Mouse (Mus musculus): Measurements from ENCODE around the gene Ablim2. TPM values are rescaled to one million over a fixed set of nuclear protein-coding genes. Genes with fewer than 3 reads are reported as not detected.
A peak's percentile ranks its signal among the peaks of the same experiment; 100 is the strongest.

Gene Ablim2
- polyA plus RNA-seq, 1 experiment from 2014 or later = 32.6 TPM

- H3K27ac ChIP-seq (replicated peaks) = peak overlapping the region; percentile 74
- ATAC-seq (ENCODE audit: low FRiP score, low read depth) = peak; percentile 28
- 2% methylated on average over 40 of the region's 40 CpGs for WGBS
Measured at GRCm38 (mm10) chr5:35758081-35759053, 687 bp downstream of the Ablim2 start.

GRCm38 (mm10) chr5:35761323-35761722 is 3.6 kb downstream of the Ablim2 start:
- Histone ChIP-seq H3K27ac (replicated peaks) (no peak overlapping the region), H3K27me3 (peaks cover 19% of the 10 kb centered on the region), H3K4me3 (no peak overlapping the region), H3K9me3 (no peaks in the 10 kb centered on the region), H3K4me2 (no peak overlapping the region), H3K4me1 (replicated peaks) (peaks cover 32% of the 10 kb centered on the region), H3K36me3 (no peaks in the 10 kb centered on the region), H3K9ac (no peak overlapping the region)
- WGBS = 75% methylated on average over 5 of the region's 5 CpGs
- no peak for ATAC-seq (ENCODE audit: low FRiP score, low read depth)

More at GRCm38 (mm10) chr5:35758081-35759053, 687 bp downstream of the Ablim2 start:
- peak overlapping the region; percentile 59 for H3K4me3 ChIP-seq
- H3K36me3 ChIP-seq = no peaks in the 10 kb centered on the region
- no peaks in the 10 kb centered on the region for H3K9me3 ChIP-seq
- H3K9ac ChIP-seq = peak overlapping the region; percentile 62
- H3K4me2 ChIP-seq = peak overlapping the region; percentile 89
- H3K27me3 ChIP-seq = peaks cover 19% of the 10 kb centered on the region
- H3K4me1 ChIP-seq (replicated peaks) = peaks cover 34% of the 10 kb centered on the region

DNA sequence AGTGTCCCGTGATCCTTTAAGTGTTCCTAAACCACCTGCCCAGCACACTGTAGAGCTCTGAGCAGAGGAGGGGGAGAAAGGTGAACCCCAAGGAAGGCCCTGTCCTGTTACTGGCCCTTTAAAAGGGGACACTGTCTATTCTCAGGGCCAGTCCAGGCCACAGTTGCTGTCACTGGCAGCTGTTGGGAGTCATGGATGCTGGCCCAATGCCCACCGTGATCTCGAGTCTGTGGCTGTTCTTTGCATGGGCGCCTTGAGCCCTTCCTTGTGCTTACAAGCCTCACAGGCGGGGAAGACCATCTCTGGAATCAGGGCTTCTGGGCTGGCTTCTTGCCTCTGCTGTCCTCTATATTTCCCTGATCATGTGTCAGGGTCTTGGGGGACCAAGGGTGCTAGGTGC is 4.7 kb downstream of the Ablim2 start:
- Histone ChIP-seq H3K9me3 (no peaks in the 10 kb centered on the region), H3K36me3 (no peaks in the 10 kb centered on the region), H3K4me1 (replicated peaks) (peaks cover 23% of the 10 kb centered on the region), H3K4me3 (no peak overlapping the region), H3K4me2 (no peak overlapping the region), H3K27me3 (peaks cover 19% of the 10 kb centered on the region), H3K9ac (no peak overlapping the region), H3K27ac (replicated peaks) (no peak overlapping the region)
- 61% methylated on average over 5 of the region's 5 CpGs for WGBS
- ATAC-seq (ENCODE audit: low FRiP score, low read depth) = no peak

GRCm38 (mm10) chr5:35762850-35763249 is 5.2 kb downstream of the Ablim2 start:
- ATAC-seq (ENCODE audit: low FRiP score, low read depth) = no peak
- Histone ChIP-seq H3K36me3 (no peaks in the 10 kb centered on the region), H3K4me1 (replicated peaks) (peaks cover 23% of the 10 kb centered on the region), H3K4me2 (no peak overlapping the region), H3K9ac (no peak overlapping the region), H3K27me3 (peaks cover 19% of the 10 kb centered on the region), H3K4me3 (no peak overlapping the region), H3K27ac (replicated peaks) (no peak overlapping the region), H3K9me3 (no peaks in the 10 kb centered on the region)
- WGBS = 76% methylated on average over 10 of the region's 10 CpGs

DNA sequence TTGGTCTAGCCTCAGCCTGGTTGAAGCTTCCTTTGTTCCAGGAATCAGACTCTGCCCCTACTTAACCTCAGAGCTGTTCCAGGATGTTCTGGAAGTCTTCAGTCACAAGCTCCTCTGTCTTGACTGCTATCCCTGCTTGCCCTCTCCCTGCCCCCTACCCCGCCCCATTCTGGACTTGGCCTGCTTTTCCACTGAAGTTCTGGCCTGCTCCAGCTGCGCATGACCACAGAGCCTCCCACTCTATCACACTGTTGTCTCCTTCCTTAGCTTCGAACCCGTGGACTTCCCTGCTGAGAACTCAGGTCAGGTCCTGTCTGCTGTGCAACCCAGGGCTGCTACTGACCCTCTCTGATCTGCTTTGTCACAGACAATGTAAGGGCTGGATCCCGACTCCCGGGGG is 8.2 kb downstream of the Ablim2 start:
- Histone ChIP-seq H3K9ac (no peak overlapping the region), H3K27me3 (no peaks in the 10 kb centered on the region), H3K9me3 (no peaks in the 10 kb centered on the region), H3K4me3 (no peak overlapping the region), H3K27ac (replicated peaks) (no peak overlapping the region), H3K36me3 (no peaks in the 10 kb centered on the region), H3K4me2 (no peak overlapping the region), H3K4me1 (replicated peaks) (0 out of 2 replicates have a peak, but pooled peaks cover 6% of the 10 kb centered on the region)
- no peak for ATAC-seq (ENCODE audit: low FRiP score, low read depth)
- WGBS = 92% methylated on average over 6 of the region's 6 CpGs

GRCm38 (mm10) chr5:35768525-35768924 is 10.8 kb downstream of the Ablim2 start:
- WGBS = 64% methylated on average over 3 of the region's 3 CpGs
- no peaks in the 10 kb centered on the region for H3K36me3 ChIP-seq
- no peak overlapping the region for H3K4me3 ChIP-seq
- H3K9me3 ChIP-seq = no peaks in the 10 kb centered on the region
- no peak for ATAC-seq (ENCODE audit: low FRiP score, low read depth)
- no peak overlapping the region for H3K4me2 ChIP-seq
- no peak overlapping the region for H3K27ac ChIP-seq (replicated peaks)
- no peak overlapping the region for H3K9ac ChIP-seq
- peaks cover 8% of the 10 kb centered on the region for H3K4me1 ChIP-seq (replicated peaks)
- no peaks in the 10 kb centered on the region for H3K27me3 ChIP-seq

DNA sequence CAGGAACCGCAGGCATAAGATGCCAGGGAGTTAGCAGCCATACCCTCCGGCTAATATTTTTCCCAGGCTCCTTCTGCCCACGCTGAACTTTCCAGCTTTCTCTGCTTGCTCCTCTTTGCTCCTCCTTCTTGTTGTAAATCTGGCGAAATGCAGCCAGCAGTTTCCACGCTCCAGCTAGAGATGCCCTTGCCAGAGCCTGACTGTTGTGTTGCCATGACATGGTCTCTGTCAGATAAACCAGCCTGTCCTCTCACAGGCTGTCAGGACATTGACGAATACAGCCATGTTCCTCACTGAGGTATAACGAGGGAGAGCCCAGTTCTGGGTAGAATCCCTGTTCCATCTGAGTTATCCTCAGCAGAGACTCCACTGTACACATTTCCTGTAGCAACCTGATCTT is 11.3 kb downstream of the Ablim2 start:
- ATAC-seq (ENCODE audit: low FRiP score, low read depth) = no peak
- H3K27me3 ChIP-seq = no peaks in the 10 kb centered on the region

DNA sequence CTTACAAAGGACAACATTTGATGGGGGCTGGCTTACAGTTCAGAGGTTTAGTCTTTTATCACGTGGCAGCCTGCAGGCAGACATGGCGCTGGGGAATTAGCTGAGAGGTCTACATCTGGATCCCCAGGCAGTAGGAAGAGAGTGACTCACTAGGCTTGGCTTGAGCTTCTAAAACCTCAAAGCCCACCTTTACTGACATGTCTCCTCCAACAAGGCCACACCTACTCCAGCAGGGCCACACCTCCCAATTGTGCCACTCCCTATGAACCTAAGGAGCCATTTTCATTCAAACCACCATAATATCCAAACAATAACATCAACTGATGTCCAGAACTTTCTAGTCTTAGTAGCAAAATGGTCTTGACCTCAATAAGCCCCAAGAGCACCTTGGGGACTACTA is 12.6 kb downstream of the Ablim2 start:
- Histone ChIP-seq H3K36me3 (no peaks in the 10 kb centered on the region), H3K9me3 (no peaks in the 10 kb centered on the region), H3K9ac (no peak overlapping the region), H3K27ac (replicated peaks) (no peak overlapping the region), H3K4me1 (replicated peaks) (peaks cover 17% of the 10 kb centered on the region), H3K4me3 (no peak overlapping the region), H3K4me2 (no peak overlapping the region), H3K27me3 (no peaks in the 10 kb centered on the region)
- ATAC-seq (ENCODE audit: low FRiP score, low read depth) = no peak
- 85% methylated on average over 2 of the region's 2 CpGs for WGBS

More for the DNA sequence above, 11.3 kb downstream of the Ablim2 start:
- Histone ChIP-seq H3K27ac (replicated peaks) (no peak overlapping the region), H3K36me3 (no peaks in the 10 kb centered on the region), H3K9me3 (no peaks in the 10 kb centered on the region), H3K4me3 (no peak overlapping the region), H3K4me1 (replicated peaks) (peaks cover 12% of the 10 kb centered on the region), H3K4me2 (no peak overlapping the region), H3K9ac (no peak overlapping the region)
- 86% methylated on average over 7 of the region's 7 CpGs for WGBS

DNA sequence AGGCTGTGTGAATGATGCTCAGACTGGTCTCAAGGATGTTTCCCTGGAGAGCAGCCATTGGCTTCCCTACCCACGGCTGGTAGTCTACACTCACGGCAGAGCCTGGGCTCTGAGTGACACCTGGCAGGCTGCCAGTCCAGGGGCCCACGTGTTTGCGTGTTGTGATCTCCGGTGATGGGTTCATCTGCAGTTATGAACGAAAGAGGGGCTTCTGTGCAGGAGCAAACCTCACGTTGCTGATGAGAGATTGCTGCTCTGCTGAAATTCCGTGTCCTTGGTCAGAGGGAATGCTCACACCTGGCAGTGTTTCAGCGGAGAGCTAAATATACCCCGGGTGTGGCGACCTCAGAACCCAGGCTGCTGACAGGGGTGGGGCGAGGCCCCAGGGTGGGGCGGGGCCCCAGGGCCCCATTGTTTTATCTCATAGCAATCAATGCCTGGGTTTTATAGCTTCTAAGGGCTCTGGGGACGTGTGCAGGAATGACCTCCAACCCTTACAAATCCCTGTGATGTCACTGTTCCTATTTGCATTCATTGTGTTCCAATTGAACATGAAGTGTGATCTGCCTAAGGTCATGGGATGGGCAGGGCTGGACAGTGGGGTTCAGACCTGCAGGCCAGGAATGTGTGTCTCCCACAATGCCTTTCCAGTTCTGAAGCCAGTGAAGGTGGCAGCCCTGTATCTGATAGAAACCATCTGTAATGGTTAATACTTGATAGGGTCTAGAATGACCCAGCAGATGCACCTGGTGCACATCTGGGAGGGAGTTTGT is 13.4 kb downstream of the Ablim2 start:
- no peaks in the 10 kb centered on the region for H3K9me3 ChIP-seq
- no peaks in the 10 kb centered on the region for H3K27me3 ChIP-seq
- 62% methylated on average over 14 of the region's 14 CpGs for WGBS
- H3K4me1 ChIP-seq (replicated peaks) = peaks cover 17% of the 10 kb centered on the region
- no peaks in the 10 kb centered on the region for H3K36me3 ChIP-seq
- H3K4me2 ChIP-seq = no peak overlapping the region
- no peak for ATAC-seq (ENCODE audit: low FRiP score, low read depth)
- H3K27ac ChIP-seq (replicated peaks) = no peak overlapping the region
- H3K9ac ChIP-seq = no peak overlapping the region
- H3K4me3 ChIP-seq = no peak overlapping the region

DNA sequence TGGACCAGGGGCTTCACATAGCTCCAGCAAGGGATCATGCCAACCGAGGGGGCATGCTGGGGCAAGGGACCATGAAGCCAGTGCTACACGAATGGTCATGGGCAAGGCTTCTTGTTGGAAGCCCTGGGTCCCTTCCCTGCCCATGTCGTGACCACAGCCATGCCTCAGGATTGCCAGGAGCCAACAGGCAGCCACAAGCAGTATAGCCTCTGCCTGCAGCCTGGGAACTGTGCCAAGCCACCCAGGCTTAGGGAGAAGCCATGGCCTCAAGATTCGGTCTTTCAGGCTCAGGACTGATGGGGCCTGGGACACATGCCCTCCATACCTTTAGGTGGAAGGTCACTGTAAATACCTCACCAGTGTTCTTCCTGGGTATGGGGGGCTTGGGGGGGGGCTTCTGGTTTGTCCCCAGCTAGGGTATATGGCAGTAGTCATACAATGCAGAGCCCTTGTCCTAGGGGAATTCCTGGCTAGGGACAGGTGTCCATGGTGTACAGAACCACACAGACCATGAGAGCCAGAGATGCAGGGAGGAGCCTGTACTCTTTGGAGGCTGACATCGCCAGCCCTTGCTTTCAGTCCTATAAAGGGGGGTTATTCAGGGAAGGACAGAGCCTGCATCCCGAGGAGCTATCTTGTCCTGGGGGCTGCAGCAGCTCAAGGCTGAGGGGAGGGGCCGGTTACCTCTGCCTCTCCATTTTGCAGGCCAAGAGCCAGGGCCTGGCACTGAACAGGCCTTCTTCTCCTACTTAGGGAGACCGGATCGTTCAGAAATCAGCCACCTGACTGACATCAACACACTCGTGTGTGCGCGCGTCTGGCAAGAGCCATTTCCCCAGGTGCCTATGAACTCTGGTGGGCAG is 15.8 kb downstream of the Ablim2 start:
- no peak overlapping the region for H3K4me3 ChIP-seq
- H3K27me3 ChIP-seq = no peaks in the 10 kb centered on the region
- no peak overlapping the region for H3K9ac ChIP-seq
- peaks cover 17% of the 10 kb centered on the region for H3K4me1 ChIP-seq (replicated peaks)
- H3K4me2 ChIP-seq = no peak overlapping the region
- H3K27ac ChIP-seq (replicated peaks) = no peak overlapping the region
- 59% methylated on average over 13 of the region's 13 CpGs for WGBS
- no peaks in the 10 kb centered on the region for H3K36me3 ChIP-seq
- ATAC-seq (ENCODE audit: low FRiP score, low read depth) = peak; percentile 40; the same call in 1 of the 2 replicates
- no peaks in the 10 kb centered on the region for H3K9me3 ChIP-seq

DNA sequence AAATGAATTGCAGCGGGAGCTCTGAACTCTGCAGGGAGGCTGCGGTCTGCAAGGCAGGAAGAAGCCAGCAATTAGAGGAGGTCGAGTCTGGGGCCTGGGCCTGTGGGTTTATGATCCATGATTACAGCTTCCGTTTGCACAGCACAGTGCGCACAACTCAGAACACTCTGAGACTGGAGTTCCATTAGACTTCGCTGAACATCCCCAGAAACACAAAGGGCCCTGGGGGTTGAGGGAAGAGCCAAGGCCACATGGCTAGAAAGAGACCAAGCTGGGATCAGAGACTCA is 16.4 kb downstream of the Ablim2 start:
- no peaks in the 10 kb centered on the region for H3K9me3 ChIP-seq
- H3K27me3 ChIP-seq = no peaks in the 10 kb centered on the region
- H3K4me3 ChIP-seq = no peak overlapping the region
- H3K4me1 ChIP-seq (replicated peaks) = peaks cover 17% of the 10 kb centered on the region
- no peak overlapping the region for H3K4me2 ChIP-seq
- no peak for ATAC-seq (ENCODE audit: low FRiP score, low read depth)
- no peak overlapping the region for H3K9ac ChIP-seq
- H3K27ac ChIP-seq (replicated peaks) = no peak overlapping the region
- H3K36me3 ChIP-seq = no peaks in the 10 kb centered on the region
- WGBS = 56% methylated on average over 6 of the region's 6 CpGs
